Mouse (Mus musculus) intestine, embryonic 15.5 days (tissue): ENCODE results near the gene Add1. TPM values are rescaled to one million over a fixed set of nuclear protein-coding genes. Genes with fewer than 3 reads are reported as not detected.

Source experiments
- ATAC-seq: fragments of 200-750 bp; cut with Nextera tagmentation; 2 replicates; pipeline ENCODE4 v1.8.0; 2017; ENCODE audit warnings: moderate TSS enrichment, moderate library complexity
- H3K27ac ChIP-seq: fragments of 300-500 bp; sonication (generic); 2 replicates; pipeline ENCODE4 v1.5.1; 2015; ENCODE audit warnings: mild to moderate bottlenecking, inconsistent platforms
- H3K27me3 ChIP-seq: fragments of 300-500 bp; sonication (generic); replicated peaks from 2 replicates; pipeline ENCODE4 v1.6.1; 2015; ENCODE audit warnings: inconsistent platforms
- H3K36me3 ChIP-seq: fragments of 300-500 bp; sonication (generic); 2 replicates; pipeline ENCODE4 v1.6.1; 2015; ENCODE audit warnings: inconsistent platforms
- H3K4me1 ChIP-seq: fragments of 300-500 bp; sonication (generic); replicated peaks from 2 replicates; pipeline ENCODE4 v1.6.1; 2015; ENCODE audit warnings: inconsistent platforms
- H3K4me2 ChIP-seq: fragments of 300-500 bp; sonication (generic); replicated peaks from 2 replicates; pipeline ENCODE4 v1.6.1; 2015; ENCODE audit warnings: mild to moderate bottlenecking, inconsistent platforms
- H3K4me3 ChIP-seq: fragments of 300-500 bp; sonication (generic); replicated peaks from 2 replicates; pipeline ENCODE4 v1.5.1; 2015; ENCODE audit warnings: inconsistent platforms
- H3K9ac ChIP-seq: fragments of 300-500 bp; sonication (generic); 2 replicates; pipeline ENCODE4 v1.6.1; 2015; ENCODE audit warnings: inconsistent platforms
- H3K9me3 ChIP-seq: fragments of 300-500 bp; sonication (generic); 2 replicates; pipeline ENCODE4 v1.6.1; 2016; ENCODE audit warnings: inconsistent platforms
- WGBS: fragments of 180-500 bp; shearing (Covaris S2); methylation state at CpG from one replicate; pipeline ENCODE4 v1.1.7; 2015; 5-methylcytosine and 5-hydroxymethylcytosine counted together
- polyA plus RNA-seq: library from polyadenylated mRNA; unstranded; fragments of >200 nt; fragmentation: Nextera tagmentation; extraction: Ambion mirVana; gene quantifications from 2 replicates; pipeline ENCODE4 v1.2.1, GENCODE M21; 2015

Gene Add1
- polyA plus RNA-seq, 1 experiment from 2014 or later: 149 TPM

GRCm38 (mm10) chr5:34534776-34535581 is 38.5 kb upstream of the Add1 start:
- ATAC-seq: no peak
- H3K4me2 ChIP-seq: no peak overlapping the region
- no peak overlapping the region for H3K9ac ChIP-seq
- H3K27me3 ChIP-seq: no peaks in the 10 kb centered on the region
- no peak overlapping the region for H3K27ac ChIP-seq
- H3K4me3 ChIP-seq: no peak overlapping the region
- no peaks in the 10 kb centered on the region for H3K9me3 ChIP-seq
- WGBS: 79% methylated on average over 5 of the region's 5 CpGs
- 0 out of 2 replicates have a peak, but pooled peaks cover 6% of the 10 kb centered on the region for H3K4me1 ChIP-seq
- H3K36me3 ChIP-seq: no peaks in the 10 kb centered on the region

- Histone ChIP-seq H3K9ac (no peak overlapping the region), H3K27ac (no peak overlapping the region), H3K27me3 (no peaks in the 10 kb centered on the region), H3K4me3 (no peak overlapping the region), H3K36me3 (no peaks in the 10 kb centered on the region), H3K9me3 (no peaks in the 10 kb centered on the region), H3K4me1 (0 out of 2 replicates have a peak, but pooled peaks cover 3% of the 10 kb centered on the region), H3K4me2 (no peak overlapping the region)
- ATAC-seq: no peak
- 80% methylated on average over 7 of the region's 7 CpGs for WGBS
Observed at GRCm38 (mm10) chr5:34535831-34536230, 37.6 kb upstream of the Add1 start.

GRCm38 (mm10) chr5:34538079-34538478 is 35.4 kb upstream of the Add1 start:
- Histone ChIP-seq H3K4me2 (no peak overlapping the region), H3K36me3 (no peaks in the 10 kb centered on the region), H3K4me1 (0 out of 2 replicates have a peak, but pooled peaks cover 3% of the 10 kb centered on the region), H3K9me3 (no peaks in the 10 kb centered on the region), H3K27me3 (no peaks in the 10 kb centered on the region), H3K9ac (no peak overlapping the region), H3K4me3 (no peak overlapping the region), H3K27ac (no peak overlapping the region)
- WGBS: 73% methylated on average over 7 of the region's 7 CpGs
- no peak for ATAC-seq

GRCm38 (mm10) chr5:34538527-34538926 is 34.9 kb upstream of the Add1 start:
- 26% methylated on average over 5 of the region's 5 CpGs for WGBS
- Histone ChIP-seq H3K9ac (no peak overlapping the region), H3K4me1 (0 out of 2 replicates have a peak, but pooled peaks cover 3% of the 10 kb centered on the region), H3K36me3 (no peaks in the 10 kb centered on the region), H3K9me3 (no peaks in the 10 kb centered on the region), H3K4me2 (no peak overlapping the region), H3K27ac (no peak overlapping the region), H3K27me3 (no peaks in the 10 kb centered on the region), H3K4me3 (no peak overlapping the region)
- ATAC-seq: no peak

- no peaks in the 10 kb centered on the region for H3K36me3 ChIP-seq
- H3K4me1 ChIP-seq: 0 out of 2 replicates have a peak, but pooled peaks cover 3% of the 10 kb centered on the region
- WGBS: 79% methylated on average over 2 of the region's 2 CpGs
- H3K4me2 ChIP-seq: no peak overlapping the region
- no peaks in the 10 kb centered on the region for H3K27me3 ChIP-seq
- ATAC-seq: no peak
- H3K9me3 ChIP-seq: no peaks in the 10 kb centered on the region
- no peak overlapping the region for H3K4me3 ChIP-seq
- H3K27ac ChIP-seq: no peak overlapping the region
- no peak overlapping the region for H3K9ac ChIP-seq
Observed at GRCm38 (mm10) chr5:34539121-34539520, 34.3 kb upstream of the Add1 start.

GRCm38 (mm10) chr5:34542166-34542565 is 31.3 kb upstream of the Add1 start:
- Histone ChIP-seq H3K27me3 (no peaks in the 10 kb centered on the region), H3K27ac (no peak overlapping the region), H3K4me2 (no peak overlapping the region), H3K9ac (no peak overlapping the region), H3K4me1 (0 out of 2 replicates have a peak, but pooled peaks cover 3% of the 10 kb centered on the region), H3K4me3 (no peak overlapping the region), H3K36me3 (no peaks in the 10 kb centered on the region), H3K9me3 (no peaks in the 10 kb centered on the region)
- no peak for ATAC-seq
- WGBS: 71% methylated on average over 1 of the region's 1 CpGs

- H3K27me3 ChIP-seq: no peaks in the 10 kb centered on the region
- H3K9ac ChIP-seq: no peak overlapping the region
- H3K27ac ChIP-seq: no peak overlapping the region
- no peak overlapping the region for H3K4me3 ChIP-seq
- no peak for ATAC-seq
- H3K4me2 ChIP-seq: no peak overlapping the region
- no peaks in the 10 kb centered on the region for H3K36me3 ChIP-seq
- 47% methylated on average over 4 of the region's 4 CpGs for WGBS
- no peaks in the 10 kb centered on the region for H3K9me3 ChIP-seq
- 0 out of 2 replicates have a peak, but pooled peaks cover 2% of the 10 kb centered on the region for H3K4me1 ChIP-seq
Observed at GRCm38 (mm10) chr5:34543114-34543513, 30.4 kb upstream of the Add1 start.

- Histone ChIP-seq H3K36me3 (peaks cover 5% of the 10 kb centered on the region; the same call in 1 of the 2 replicates), H3K9ac (no peak overlapping the region), H3K27me3 (no peaks in the 10 kb centered on the region), H3K4me2 (no peak overlapping the region), H3K27ac (no peak overlapping the region), H3K9me3 (no peaks in the 10 kb centered on the region), H3K4me1 (peaks cover 12% of the 10 kb centered on the region), H3K4me3 (no peak overlapping the region)
- no peak for ATAC-seq
Observed at GRCm38 (mm10) chr5:34547410-34547809, 26.1 kb upstream of the Add1 start.

- 24% methylated on average over 8 of the region's 8 CpGs for WGBS
- ATAC-seq: peak; percentile 52
Observed at GRCm38 (mm10) chr5:34549135-34549482, 24.4 kb upstream of the Add1 start.

GRCm38 (mm10) chr5:34549483-34550221 is 23.8 kb upstream of the Add1 start:
- peak; percentile 91 for ATAC-seq
- H3K27ac ChIP-seq: peak overlapping the region; percentile 38; the same call in 1 of the 2 replicates
- H3K4me2 ChIP-seq: peak overlapping the region; percentile 91
- peak overlapping the region; percentile 97 for H3K4me3 ChIP-seq
- H3K4me1 ChIP-seq: peaks cover 12% of the 10 kb centered on the region
- no peaks in the 10 kb centered on the region for H3K27me3 ChIP-seq
- 2% methylated on average over 47 of the region's 49 CpGs for WGBS
- H3K36me3 ChIP-seq: peaks cover 5% of the 10 kb centered on the region; the same call in 1 of the 2 replicates
- peak overlapping the region; percentile 97 for H3K9ac ChIP-seq
- H3K9me3 ChIP-seq: no peaks in the 10 kb centered on the region

More at GRCm38 (mm10) chr5:34549135-34549482, 24.4 kb upstream of the Add1 start:
- Histone ChIP-seq H3K4me3 (peak overlapping the region; percentile 97), H3K9ac (peak overlapping the region; percentile 97), H3K4me2 (peak overlapping the region; percentile 91), H3K4me1 (peaks cover 12% of the 10 kb centered on the region), H3K36me3 (peaks cover 5% of the 10 kb centered on the region; the same call in 1 of the 2 replicates), H3K27ac (no peak overlapping the region), H3K27me3 (no peaks in the 10 kb centered on the region), H3K9me3 (no peaks in the 10 kb centered on the region)

GRCm38 (mm10) chr5:34550251-34550650 is 23.2 kb upstream of the Add1 start:
- peak overlapping the region; percentile 97; the same call in 1 of the 2 replicates for H3K9ac ChIP-seq
- no peak for ATAC-seq
- WGBS: 20% methylated on average over 6 of the region's 6 CpGs
- peak overlapping the region; percentile 97 for H3K4me3 ChIP-seq
- H3K36me3 ChIP-seq: peaks cover 5% of the 10 kb centered on the region; the same call in 1 of the 2 replicates
- H3K27me3 ChIP-seq: no peaks in the 10 kb centered on the region
- H3K27ac ChIP-seq: no peak overlapping the region
- H3K4me1 ChIP-seq: peaks cover 12% of the 10 kb centered on the region
- H3K9me3 ChIP-seq: no peaks in the 10 kb centered on the region
- peak overlapping the region; percentile 91 for H3K4me2 ChIP-seq

- no peaks in the 10 kb centered on the region for H3K27me3 ChIP-seq
- peaks cover 12% of the 10 kb centered on the region for H3K4me1 ChIP-seq
- WGBS: 89% methylated on average over 4 of the region's 4 CpGs
- peaks cover 10% of the 10 kb centered on the region for H3K36me3 ChIP-seq
- H3K27ac ChIP-seq: no peak overlapping the region
- H3K4me2 ChIP-seq: no peak overlapping the region
- H3K4me3 ChIP-seq: no peak overlapping the region
- no peaks in the 10 kb centered on the region for H3K9me3 ChIP-seq
- ATAC-seq: no peak
- no peak overlapping the region for H3K9ac ChIP-seq
Observed at GRCm38 (mm10) chr5:34551821-34552220, 21.6 kb upstream of the Add1 start.
